Mouse (Mus musculus) neutrophil, adult 5-6 weeks (primary cell): ENCODE data around the gene Gm2115. TPM values are rescaled to one million over a fixed set of nuclear protein-coding genes. Genes with fewer than 3 reads are reported as not detected.

Experiments
- ATAC-seq: fragments of 151-379, 151-347 bp; 2 replicates; pipeline ENCODE4 v1.8.0; 2017; ENCODE audit warnings: mild to moderate bottlenecking, moderate TSS enrichment; ENCODE audit not compliant: insufficient number of reproducible peaks, poor library complexity, low FRiP score, severe bottlenecking; ENCODE audit errors: extremely low read depth
- total RNA-seq: library from RNA; stranded (forward); fragments of 200-1000 nt; gene quantifications from 2 replicates; pipeline ENCODE4 v1.2.3, GENCODE M21; 2017

The Gm2115 gene
- total RNA-seq, 1 experiment from 2014 or later = not detected

DNA sequence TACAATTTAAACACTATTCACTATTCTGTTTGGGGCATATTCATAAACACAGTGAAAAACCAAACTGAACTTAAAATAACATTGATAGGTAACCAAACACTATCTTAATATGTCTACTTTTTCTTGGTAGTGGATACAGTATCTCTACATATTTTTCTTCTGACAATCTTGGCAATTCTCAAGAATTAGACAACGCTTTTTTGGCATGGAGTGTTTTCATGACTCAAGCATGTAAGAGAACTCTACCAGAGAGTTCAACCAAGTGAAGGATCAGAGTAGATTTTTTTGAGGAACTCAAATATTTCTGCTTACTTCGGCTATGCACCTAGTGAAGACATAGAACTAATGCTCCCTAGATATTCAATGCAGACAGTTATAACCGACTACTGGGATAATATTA, 92.2 kb downstream of the Gm2115 start:
- ATAC-seq = no peak

DNA sequence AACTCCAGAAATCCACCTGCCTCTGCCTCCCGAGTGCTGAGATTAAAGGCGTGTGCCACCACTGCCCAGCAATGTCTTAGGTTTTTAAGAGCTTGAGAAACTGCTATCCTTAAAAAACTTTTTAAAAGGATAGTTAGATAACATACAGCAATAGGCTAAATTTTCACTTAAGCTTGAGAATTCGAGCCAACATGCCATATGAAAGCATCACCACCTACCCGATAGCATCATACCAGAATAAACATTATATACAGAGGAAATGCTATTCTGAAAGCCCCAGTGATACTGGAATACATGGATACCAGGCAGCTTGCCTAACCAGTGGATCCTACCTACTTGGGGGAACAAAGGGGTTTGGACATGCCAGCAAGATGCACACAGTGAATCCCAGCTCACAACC, 95.0 kb downstream of the Gm2115 start:
- ATAC-seq = no peak

DNA sequence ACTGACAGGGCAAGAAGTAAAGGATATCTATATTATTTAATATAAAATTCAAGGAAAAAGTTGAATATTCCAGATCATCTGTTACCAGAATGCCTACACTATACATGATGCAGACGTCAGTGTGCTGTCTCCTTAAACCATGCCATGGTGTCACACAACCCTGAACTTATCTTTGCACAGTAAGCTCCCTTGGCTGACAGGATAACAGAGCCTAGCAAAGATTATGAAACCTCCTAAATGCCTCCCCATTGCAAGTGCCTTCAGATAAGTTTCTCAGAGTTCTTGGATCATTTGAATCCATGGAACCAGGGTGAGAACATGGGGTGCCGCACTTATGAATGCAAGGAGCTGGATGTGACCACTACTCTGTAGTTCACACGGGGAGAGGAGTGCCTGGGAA, 103.1 kb downstream of the Gm2115 start:
- no peak for ATAC-seq

Other genes with a start within 250 kb of the Gm2115 start
- not detected in 2 replicates for gene Arnt2, start 118.8 kb upstream of the Gm2115 start, total RNA-seq
- gene Fah, start 77.8 kb downstream of the Gm2115 start, total RNA-seq = 0.74 and 1.6 TPM in 2 replicates
- 116 and 123 TPM in 2 replicates for gene Zfand6, start 161.0 kb downstream of the Gm2115 start, total RNA-seq